Mouse (Mus musculus) forebrain, embryonic 12.5 days (tissue): Measurements from ENCODE around the gene Frmd8. TPM values are rescaled to one million over a fixed set of nuclear protein-coding genes. Genes with fewer than 3 reads are reported as not detected.

Experiments used
- ATAC-seq: fragments of 200-750 bp; cut with Nextera tagmentation; 2 replicates; pipeline ENCODE4 v1.8.0; 2017; ENCODE audit warnings: moderate TSS enrichment; ENCODE audit not compliant: low FRiP score
- H3K27ac ChIP-seq: fragments of 300-500 bp; sonication (generic); 2 replicates; pipeline ENCODE4 v1.5.1; 2016; ENCODE audit warnings: mild to moderate bottlenecking
- H3K27me3 ChIP-seq: fragments of 300-500 bp; sonication (generic); 2 replicates; pipeline ENCODE4 v1.6.1; 2016; ENCODE audit warnings: mild to moderate bottlenecking
- H3K36me3 ChIP-seq: fragments of 300-500 bp; sonication (generic); replicated peaks from 2 replicates; pipeline ENCODE4 v1.6.1; 2016; ENCODE audit warnings: mild to moderate bottlenecking
- H3K4me1 ChIP-seq: fragments of 300-500 bp; sonication (generic); 2 replicates; pipeline ENCODE4 v1.6.1; 2016
- H3K4me2 ChIP-seq: fragments of 300-500 bp; sonication (generic); 2 replicates; pipeline ENCODE4 v1.6.1; 2016; ENCODE audit warnings: mild to moderate bottlenecking, moderate library complexity
- H3K4me3 ChIP-seq: fragments of 300-500 bp; sonication (generic); replicated peaks from 2 replicates; pipeline ENCODE4 v1.5.1; 2016; ENCODE audit warnings: mild to moderate bottlenecking
- H3K9ac ChIP-seq: fragments of 300-500 bp; sonication (generic); 2 replicates; pipeline ENCODE4 v1.6.1; 2016; ENCODE audit warnings: mild to moderate bottlenecking
- H3K9me3 ChIP-seq: fragments of 300-500 bp; sonication (generic); 2 replicates; pipeline ENCODE4 v1.6.1; 2016
- WGBS: fragments of 180-500 bp; shearing (Covaris S2); methylation state at CpG from one replicate; pipeline ENCODE4 v1.1.7; 2016; 5-methylcytosine and 5-hydroxymethylcytosine counted together
- polyA plus RNA-seq: library from polyadenylated mRNA; unstranded; fragments of >200 nt; fragmentation: Nextera tagmentation; extraction: Ambion mirVana; gene quantifications from 2 replicates; pipeline ENCODE4 v1.2.1, GENCODE M21; 2016

Gene Frmd8
- polyA plus RNA-seq, 1 experiment from 2014 or later: 25.6 TPM

- Histone ChIP-seq H3K27ac (no peak overlapping the region), H3K4me1 (peaks cover 26% of the 10 kb centered on the region), H3K9ac (no peak overlapping the region), H3K4me3 (no peak overlapping the region), H3K4me2 (no peak overlapping the region), H3K36me3 (no peaks in the 10 kb centered on the region), H3K27me3 (0 out of 2 replicates have a peak, but pooled peaks cover 10% of the 10 kb centered on the region), H3K9me3 (no peaks in the 10 kb centered on the region)
- ATAC-seq: no peak
- WGBS: 76% methylated on average over 10 of the region's 10 CpGs
Observed at GRCm38 (mm10) chr19:5824826-5825617, 50.1 kb downstream of the Frmd8 start.

- 78% methylated on average over 22 of the region's 22 CpGs for WGBS
- H3K9ac ChIP-seq: no peak overlapping the region
Observed at GRCm38 (mm10) chr19:5824043-5824825, 50.8 kb downstream of the Frmd8 start.

GRCm38 (mm10) chr19:5823266-5823839 lies 51.7 kb downstream of the Frmd8 start:
- H3K4me2 ChIP-seq: no peak overlapping the region
- H3K27ac ChIP-seq: no peak overlapping the region
- 0 out of 2 replicates have a peak, but pooled peaks cover 10% of the 10 kb centered on the region for H3K27me3 ChIP-seq
- no peaks in the 10 kb centered on the region for H3K9me3 ChIP-seq
- H3K4me3 ChIP-seq: no peak overlapping the region
- peaks cover 17% of the 10 kb centered on the region for H3K4me1 ChIP-seq
- no peaks in the 10 kb centered on the region for H3K36me3 ChIP-seq
- WGBS: 20% methylated on average over 9 of the region's 9 CpGs
- H3K9ac ChIP-seq: no peak overlapping the region
- peak; percentile 41; the same call in 1 of the 2 replicates for ATAC-seq

More at GRCm38 (mm10) chr19:5824043-5824825, 50.8 kb downstream of the Frmd8 start:
- ATAC-seq: no peak
- no peaks in the 10 kb centered on the region for H3K9me3 ChIP-seq
- H3K27me3 ChIP-seq: 0 out of 2 replicates have a peak, but pooled peaks cover 10% of the 10 kb centered on the region
- peaks cover 20% of the 10 kb centered on the region for H3K4me1 ChIP-seq
- H3K27ac ChIP-seq: no peak overlapping the region
- H3K4me2 ChIP-seq: no peak overlapping the region
- no peak overlapping the region for H3K4me3 ChIP-seq
- H3K36me3 ChIP-seq: no peaks in the 10 kb centered on the region

GRCm38 (mm10) chr19:5822834-5823205 lies 52.3 kb downstream of the Frmd8 start:
- no peak for ATAC-seq
- no peak overlapping the region for H3K9ac ChIP-seq
- H3K36me3 ChIP-seq: no peaks in the 10 kb centered on the region
- H3K4me1 ChIP-seq: peaks cover 22% of the 10 kb centered on the region
- 0 out of 2 replicates have a peak, but pooled peaks cover 10% of the 10 kb centered on the region for H3K27me3 ChIP-seq
- H3K9me3 ChIP-seq: no peaks in the 10 kb centered on the region
- H3K4me2 ChIP-seq: no peak overlapping the region
- no peak overlapping the region for H3K4me3 ChIP-seq
- peak overlapping the region; percentile 11; the same call in 1 of the 2 replicates for H3K27ac ChIP-seq
- 74% methylated on average over 7 of the region's 7 CpGs for WGBS

- Histone ChIP-seq H3K4me3 (no peak overlapping the region), H3K4me2 (no peak overlapping the region), H3K27ac (peak overlapping the region; percentile 11; the same call in 1 of the 2 replicates), H3K9ac (no peak overlapping the region), H3K9me3 (no peaks in the 10 kb centered on the region), H3K36me3 (no peaks in the 10 kb centered on the region), H3K27me3 (0 out of 2 replicates have a peak, but pooled peaks cover 10% of the 10 kb centered on the region), H3K4me1 (peaks cover 26% of the 10 kb centered on the region)
- ATAC-seq: no peak
- WGBS: 42% methylated on average over 12 of the region's 12 CpGs
Observed at GRCm38 (mm10) chr19:5822174-5822833, 52.8 kb downstream of the Frmd8 start.

- H3K27ac ChIP-seq: no peak overlapping the region
Observed at GRCm38 (mm10) chr19:5821847-5822173, 53.3 kb downstream of the Frmd8 start.

DNA sequence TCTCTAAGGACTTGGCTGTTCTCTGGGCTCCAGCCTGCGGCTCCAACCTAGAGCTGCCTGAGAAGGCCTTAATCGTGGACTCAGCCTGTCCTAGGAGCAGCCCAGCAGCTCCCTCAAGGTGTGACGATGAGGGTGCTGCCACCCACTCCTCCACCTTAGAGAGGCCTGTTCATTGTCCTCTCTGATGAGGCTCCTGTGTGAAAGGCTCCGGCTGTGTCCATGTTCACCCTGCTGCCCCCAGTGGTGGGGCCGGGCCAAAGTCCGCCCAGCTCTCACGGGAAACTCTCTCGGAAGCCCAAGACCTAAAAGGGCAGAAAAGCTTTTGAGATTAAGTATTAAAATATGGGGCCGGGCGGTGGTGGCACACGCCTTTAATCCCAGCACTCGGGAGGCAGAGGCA lies 55.5 kb downstream of the Frmd8 start:
- Histone ChIP-seq H3K4me2 (no peak overlapping the region), H3K27me3 (0 out of 2 replicates have a peak, but pooled peaks cover 6% of the 10 kb centered on the region), H3K36me3 (no peaks in the 10 kb centered on the region), H3K4me3 (no peak overlapping the region), H3K9ac (no peak overlapping the region), H3K27ac (no peak overlapping the region), H3K9me3 (no peaks in the 10 kb centered on the region), H3K4me1 (peaks cover 26% of the 10 kb centered on the region)
- no peak for ATAC-seq
- 55% methylated on average over 12 of the region's 12 CpGs for WGBS

More at GRCm38 (mm10) chr19:5821847-5822173, 53.3 kb downstream of the Frmd8 start:
- H3K4me3 ChIP-seq: no peak overlapping the region
- H3K4me1 ChIP-seq: peaks cover 26% of the 10 kb centered on the region
- 0 out of 2 replicates have a peak, but pooled peaks cover 10% of the 10 kb centered on the region for H3K27me3 ChIP-seq
- H3K9ac ChIP-seq: no peak overlapping the region
- no peaks in the 10 kb centered on the region for H3K9me3 ChIP-seq
- no peak for ATAC-seq
- H3K36me3 ChIP-seq: no peaks in the 10 kb centered on the region
- no peak overlapping the region for H3K4me2 ChIP-seq
- WGBS: 83% methylated on average over 5 of the region's 5 CpGs

DNA sequence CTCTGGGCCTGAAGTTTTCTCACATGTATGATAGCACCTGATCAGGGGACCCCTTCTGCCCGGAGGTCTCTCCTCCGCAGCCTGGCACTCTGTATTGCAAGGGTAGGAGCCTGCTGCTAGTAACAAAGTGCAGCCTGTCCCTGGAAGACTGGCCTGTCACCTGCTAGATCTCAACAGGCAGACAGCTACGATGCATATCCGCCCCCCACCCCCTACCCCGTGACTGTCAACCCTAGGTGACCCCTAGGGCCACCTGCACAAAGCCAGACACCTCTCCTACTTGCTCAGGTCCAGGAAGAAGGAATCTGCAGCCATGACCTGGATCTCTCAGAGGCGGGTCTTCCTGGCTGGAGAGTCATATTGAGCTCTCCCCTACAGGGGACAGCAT lies 56.5 kb downstream of the Frmd8 start:
- no peak overlapping the region for H3K27ac ChIP-seq
- ATAC-seq: no peak
- 81% methylated on average over 6 of the region's 6 CpGs for WGBS

GRCm38 (mm10) chr19:5817703-5818589 lies 57.1 kb downstream of the Frmd8 start:
- H3K27ac ChIP-seq: peak overlapping the region; percentile 77
- peak overlapping the region; percentile 53 for H3K9ac ChIP-seq
- 23% methylated on average over 21 of the region's 21 CpGs for WGBS
- peak; percentile 62 for ATAC-seq
- peak overlapping the region; percentile 25 for H3K4me3 ChIP-seq
- no peaks in the 10 kb centered on the region for H3K9me3 ChIP-seq
- peak overlapping the region; percentile 48 for H3K4me2 ChIP-seq
- H3K4me1 ChIP-seq: peaks cover 23% of the 10 kb centered on the region
- H3K27me3 ChIP-seq: no peaks in the 10 kb centered on the region
- no peaks in the 10 kb centered on the region for H3K36me3 ChIP-seq

More for the DNA sequence above, 56.5 kb downstream of the Frmd8 start:
- Histone ChIP-seq H3K9ac (no peak overlapping the region), H3K36me3 (no peaks in the 10 kb centered on the region), H3K9me3 (no peaks in the 10 kb centered on the region), H3K4me2 (no peak overlapping the region), H3K4me3 (no peak overlapping the region), H3K4me1 (peaks cover 30% of the 10 kb centered on the region), H3K27me3 (no peaks in the 10 kb centered on the region)

- ATAC-seq: no peak
- no peak overlapping the region for H3K9ac ChIP-seq
- H3K4me3 ChIP-seq: no peak overlapping the region
- no peaks in the 10 kb centered on the region for H3K36me3 ChIP-seq
- no peaks in the 10 kb centered on the region for H3K27me3 ChIP-seq
- WGBS: 79% methylated on average over 4 of the region's 4 CpGs
- no peak overlapping the region for H3K27ac ChIP-seq
- no peaks in the 10 kb centered on the region for H3K9me3 ChIP-seq
- peaks cover 33% of the 10 kb centered on the region for H3K4me1 ChIP-seq
- no peak overlapping the region for H3K4me2 ChIP-seq
Observed at GRCm38 (mm10) chr19:5815928-5816327, 59.1 kb downstream of the Frmd8 start.

DNA sequence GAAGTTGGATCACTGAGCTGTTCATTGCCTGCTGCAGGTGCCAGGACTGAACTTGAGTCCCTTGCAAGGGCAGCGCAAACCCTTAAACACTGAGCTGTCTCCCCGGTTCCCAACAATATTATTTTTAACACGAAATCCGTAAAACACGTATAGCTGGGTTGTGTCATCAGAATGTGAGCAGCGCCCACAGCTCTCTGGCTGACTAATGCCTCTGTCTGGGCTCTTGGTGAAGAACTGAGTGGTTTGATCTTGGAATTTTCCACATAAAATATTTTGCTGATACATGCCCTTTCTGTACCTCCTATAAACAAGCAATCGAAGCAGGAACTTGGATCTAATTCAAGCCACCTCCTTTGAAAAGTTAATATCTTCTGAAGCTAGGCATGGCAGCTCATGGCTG lies 60.1 kb downstream of the Frmd8 start:
- Histone ChIP-seq H3K9ac (no peak overlapping the region), H3K36me3 (no peaks in the 10 kb centered on the region), H3K27me3 (no peaks in the 10 kb centered on the region), H3K9me3 (no peaks in the 10 kb centered on the region), H3K4me1 (peaks cover 42% of the 10 kb centered on the region), H3K4me2 (no peak overlapping the region), H3K4me3 (no peak overlapping the region), H3K27ac (no peak overlapping the region)
- 92% methylated on average over 7 of the region's 7 CpGs for WGBS
- no peak for ATAC-seq
